Mouse (Mus musculus): ENCODE results near the gene Ptpn6. TPM values are rescaled to one million over a fixed set of nuclear protein-coding genes. Genes with fewer than 3 reads are reported as not detected.

Gene Ptpn6
- polyA plus RNA-seq, 1 experiment from 2014 or later: 31.3 TPM

DNA sequence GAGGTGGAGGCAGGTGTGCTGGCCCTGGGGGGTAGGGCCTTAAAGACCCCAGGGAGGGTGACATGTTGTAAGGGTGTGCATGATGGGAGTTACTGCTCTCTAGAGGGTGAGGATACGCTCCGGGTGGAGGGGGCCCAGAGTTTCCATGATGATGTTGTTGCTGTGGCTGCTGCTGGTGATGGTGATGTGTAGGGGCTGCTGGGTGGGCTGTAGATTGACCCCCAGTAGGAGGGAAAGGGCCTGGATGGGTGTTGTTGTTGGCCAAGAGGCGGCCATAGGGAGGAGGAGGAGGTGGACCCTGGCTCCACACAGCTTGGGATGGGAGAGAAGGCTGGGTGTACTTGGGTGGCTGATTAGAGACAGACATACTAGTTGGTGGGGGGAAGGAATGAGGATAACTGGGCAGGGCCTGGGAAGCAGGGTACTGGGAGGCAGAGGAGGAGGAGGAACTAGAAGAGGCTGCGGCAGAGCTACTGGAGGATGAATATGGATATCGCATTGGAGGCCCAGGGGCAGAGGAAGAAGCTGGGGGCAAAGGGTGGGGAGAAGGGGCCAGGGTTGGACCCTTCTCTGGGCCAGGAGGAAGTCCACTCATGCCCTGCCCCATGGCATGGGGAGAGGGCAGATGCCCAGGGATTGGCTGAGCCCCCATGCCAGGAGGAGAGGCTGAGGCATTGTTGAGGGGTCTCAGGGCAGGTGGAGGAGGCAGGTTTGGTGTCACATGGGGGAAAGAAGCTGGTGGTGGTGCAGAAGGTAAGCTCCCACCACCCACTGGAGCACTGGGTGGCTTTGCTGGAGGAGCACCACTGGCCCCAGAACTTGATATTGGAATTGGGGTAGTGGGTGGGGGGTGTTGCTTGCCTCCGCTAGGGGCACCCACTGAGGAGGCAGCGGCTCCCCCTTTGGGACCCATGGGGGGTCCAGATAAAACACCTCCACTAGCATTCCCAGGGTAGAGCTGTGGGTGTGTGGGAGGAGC, 8.4 kb upstream of the Ptpn6 start:
- Histone ChIP-seq H3K9me3 (replicated peaks; ENCODE audit: control insufficient read depth, low read length) (no peaks in the 10 kb centered on the region), H3K4me1 (ENCODE audit: control insufficient read depth, insufficient read depth, low read length) (peaks cover 10% of the 10 kb centered on the region), H3K4me3 (ENCODE audit: low read length) (no peak overlapping the region; the same call in 1 of the 2 replicates), H3K36me3 (ENCODE audit: control insufficient read depth, insufficient read depth) (peaks cover 21% of the 10 kb centered on the region), H3K27ac (ENCODE audit: low read length) (no peak overlapping the region), H3K4me2 (ENCODE audit: low read depth, low read length) (peak overlapping the region; percentile 94), H3K27me3 (ENCODE audit: control insufficient read depth, insufficient read depth, low read length) (no peaks in the 10 kb centered on the region), H3K9ac (ENCODE audit: low read length) (no peak overlapping the region)
- no peak for ATAC-seq (replicated peaks; ENCODE audit: extremely low read depth, insufficient read depth, low FRiP score)
- WGBS: 82% methylated on average over 7 of the region's 7 CpGs

DNA sequence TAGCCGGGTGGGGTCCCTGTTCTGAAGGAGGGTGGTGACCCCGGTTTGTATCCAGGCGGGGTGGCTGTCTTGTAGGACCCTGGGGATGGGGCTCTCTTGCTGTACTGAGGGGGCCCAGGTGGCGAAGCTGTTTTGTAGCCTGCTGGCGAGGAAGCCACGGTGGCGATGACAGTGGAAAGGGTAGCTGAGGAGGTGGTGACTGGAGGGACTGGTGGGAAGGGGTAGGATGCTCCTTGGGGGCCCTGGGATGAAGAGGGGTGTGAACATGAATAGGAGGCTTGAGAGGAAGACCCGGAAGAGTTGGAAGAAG, 7.7 kb upstream of the Ptpn6 start:
- H3K9ac ChIP-seq (ENCODE audit: low read length): peak overlapping the region; percentile 91
- ATAC-seq (replicated peaks; ENCODE audit: extremely low read depth, insufficient read depth, low FRiP score): no peak
- peaks cover 15% of the 10 kb centered on the region for H3K4me1 ChIP-seq (ENCODE audit: control insufficient read depth, insufficient read depth, low read length)
- H3K9me3 ChIP-seq (replicated peaks; ENCODE audit: control insufficient read depth, low read length): no peaks in the 10 kb centered on the region
- 23% methylated on average over 8 of the region's 8 CpGs for WGBS
- peak overlapping the region; percentile 94 for H3K4me2 ChIP-seq (ENCODE audit: low read depth, low read length)
- H3K4me3 ChIP-seq (ENCODE audit: low read length): peak overlapping the region; percentile 66
- no peaks in the 10 kb centered on the region for H3K27me3 ChIP-seq (ENCODE audit: control insufficient read depth, insufficient read depth, low read length)
- peaks cover 21% of the 10 kb centered on the region for H3K36me3 ChIP-seq (ENCODE audit: control insufficient read depth, insufficient read depth)
- no peak overlapping the region; the same call in 1 of the 2 replicates for H3K27ac ChIP-seq (ENCODE audit: low read length)

- Histone ChIP-seq H3K36me3 (ENCODE audit: control insufficient read depth, insufficient read depth) (peaks cover 21% of the 10 kb centered on the region), H3K27me3 (ENCODE audit: control insufficient read depth, insufficient read depth, low read length) (no peaks in the 10 kb centered on the region), H3K4me3 (ENCODE audit: low read length) (peak overlapping the region; percentile 66), H3K27ac (ENCODE audit: low read length) (peak overlapping the region; percentile 72), H3K4me1 (ENCODE audit: control insufficient read depth, insufficient read depth, low read length) (peaks cover 15% of the 10 kb centered on the region), H3K4me2 (ENCODE audit: low read depth, low read length) (peak overlapping the region; percentile 94), H3K9ac (ENCODE audit: low read length) (peak overlapping the region; percentile 91), H3K9me3 (replicated peaks; ENCODE audit: control insufficient read depth, low read length) (no peaks in the 10 kb centered on the region)
- peak; percentile 78 for ATAC-seq (replicated peaks; ENCODE audit: extremely low read depth, insufficient read depth, low FRiP score)
- 1% methylated on average over 85 of the region's 85 CpGs for WGBS
These were observed 7.2 kb upstream of the Ptpn6 start for GRCm38 (mm10) chr6:124745490-124746295.

- no peak for ATAC-seq (replicated peaks; ENCODE audit: extremely low read depth, insufficient read depth, low FRiP score)
- Histone ChIP-seq H3K36me3 (ENCODE audit: control insufficient read depth, insufficient read depth) (peaks cover 21% of the 10 kb centered on the region), H3K4me2 (ENCODE audit: low read depth, low read length) (peak overlapping the region; percentile 94), H3K27ac (ENCODE audit: low read length) (peak overlapping the region; percentile 54; the same call in 1 of the 2 replicates), H3K9me3 (replicated peaks; ENCODE audit: control insufficient read depth, low read length) (no peaks in the 10 kb centered on the region), H3K4me1 (ENCODE audit: control insufficient read depth, insufficient read depth, low read length) (peaks cover 17% of the 10 kb centered on the region), H3K4me3 (ENCODE audit: low read length) (peak overlapping the region; percentile 66), H3K9ac (ENCODE audit: low read length) (peak overlapping the region; percentile 68), H3K27me3 (ENCODE audit: control insufficient read depth, insufficient read depth, low read length) (no peaks in the 10 kb centered on the region)
- WGBS: 64% methylated on average over 26 of the region's 26 CpGs
These were observed 6.3 kb upstream of the Ptpn6 start for GRCm38 (mm10) chr6:124744755-124745321.

DNA sequence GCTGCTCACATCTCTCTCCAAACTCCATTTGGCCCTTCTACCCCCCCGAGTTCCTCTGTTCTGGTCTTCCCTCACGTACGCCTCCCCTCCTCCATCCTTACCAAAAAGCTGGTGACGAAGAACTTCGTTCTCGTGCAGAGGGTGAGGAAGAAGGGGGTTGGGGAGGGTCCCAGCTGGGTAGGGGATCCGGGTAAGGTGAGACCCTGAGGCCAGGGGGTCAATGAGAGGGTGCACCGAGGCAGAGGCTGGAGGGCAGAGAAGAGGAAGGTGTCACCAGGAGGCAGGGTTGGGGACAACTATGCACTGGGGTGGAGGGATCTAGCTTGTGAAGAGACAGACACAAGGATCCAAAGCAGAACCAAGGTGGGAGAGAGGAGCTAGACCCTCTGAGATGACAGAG, 5.1 kb upstream of the Ptpn6 start:
- no peak overlapping the region for H3K4me2 ChIP-seq (ENCODE audit: low read depth, low read length)
- WGBS: 87% methylated on average over 8 of the region's 8 CpGs
- no peak for ATAC-seq (replicated peaks; ENCODE audit: extremely low read depth, insufficient read depth, low FRiP score)

DNA sequence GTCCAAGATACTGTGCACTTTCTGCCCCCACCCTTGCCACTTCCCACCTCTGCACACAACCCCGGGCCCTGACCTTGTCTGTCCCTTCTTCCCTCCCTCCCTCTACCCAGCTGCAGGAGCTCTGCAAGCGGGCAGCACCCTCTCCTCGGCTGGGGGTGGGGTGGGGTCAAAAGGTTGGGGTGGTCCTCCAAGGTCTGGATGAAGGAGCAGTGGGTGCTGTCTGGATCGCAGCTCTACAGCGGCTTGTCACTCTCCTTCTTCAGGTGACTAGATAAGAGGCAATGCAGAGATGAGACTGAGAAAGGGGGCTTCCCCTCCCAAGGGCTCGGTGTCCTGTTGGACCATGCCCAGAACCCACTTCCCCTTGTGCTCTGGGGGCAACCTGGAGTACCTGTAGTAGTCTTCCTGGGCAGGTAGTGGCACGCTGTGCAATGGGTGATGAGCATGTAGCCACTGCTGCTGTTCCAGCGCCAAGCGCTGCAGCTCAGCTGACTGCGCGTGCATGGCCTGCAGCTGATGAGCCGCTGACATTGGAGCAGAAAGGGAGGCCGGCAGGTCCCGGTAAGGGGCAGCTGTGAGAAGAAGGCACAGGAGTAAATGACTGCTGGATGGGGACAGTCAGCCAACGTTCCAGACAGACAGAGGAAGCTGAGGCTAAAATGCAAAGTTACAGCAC, 4.5 kb upstream of the Ptpn6 start:
- WGBS: 85% methylated on average over 15 of the region's 15 CpGs
- Histone ChIP-seq H3K4me3 (ENCODE audit: low read length) (no peak overlapping the region), H3K27ac (ENCODE audit: low read length) (no peak overlapping the region), H3K9ac (ENCODE audit: low read length) (no peak overlapping the region), H3K27me3 (ENCODE audit: control insufficient read depth, insufficient read depth, low read length) (no peaks in the 10 kb centered on the region), H3K4me2 (ENCODE audit: low read depth, low read length) (no peak overlapping the region), H3K36me3 (ENCODE audit: control insufficient read depth, insufficient read depth) (peaks cover 19% of the 10 kb centered on the region), H3K4me1 (ENCODE audit: control insufficient read depth, insufficient read depth, low read length) (peaks cover 31% of the 10 kb centered on the region), H3K9me3 (replicated peaks; ENCODE audit: control insufficient read depth, low read length) (no peaks in the 10 kb centered on the region)
- no peak for ATAC-seq (replicated peaks; ENCODE audit: extremely low read depth, insufficient read depth, low FRiP score)

More for the DNA sequence above, 5.1 kb upstream of the Ptpn6 start:
- H3K9ac ChIP-seq (ENCODE audit: low read length): no peak overlapping the region
- no peaks in the 10 kb centered on the region for H3K9me3 ChIP-seq (replicated peaks; ENCODE audit: control insufficient read depth, low read length)
- no peak overlapping the region for H3K4me3 ChIP-seq (ENCODE audit: low read length)
- H3K27ac ChIP-seq (ENCODE audit: low read length): no peak overlapping the region
- no peaks in the 10 kb centered on the region for H3K27me3 ChIP-seq (ENCODE audit: control insufficient read depth, insufficient read depth, low read length)
- H3K36me3 ChIP-seq (ENCODE audit: control insufficient read depth, insufficient read depth): peaks cover 23% of the 10 kb centered on the region
- H3K4me1 ChIP-seq (ENCODE audit: control insufficient read depth, insufficient read depth, low read length): peaks cover 25% of the 10 kb centered on the region

- WGBS: 72% methylated on average over 3 of the region's 3 CpGs
- Histone ChIP-seq H3K9ac (ENCODE audit: low read length) (peak overlapping the region; percentile 92), H3K4me2 (ENCODE audit: low read depth, low read length) (peak overlapping the region; percentile 78), H3K4me3 (ENCODE audit: low read length) (peak overlapping the region; percentile 75), H3K27ac (ENCODE audit: low read length) (peak overlapping the region; percentile 99), H3K9me3 (replicated peaks; ENCODE audit: control insufficient read depth, low read length) (no peaks in the 10 kb centered on the region), H3K36me3 (ENCODE audit: control insufficient read depth, insufficient read depth) (peaks cover 10% of the 10 kb centered on the region), H3K4me1 (ENCODE audit: control insufficient read depth, insufficient read depth, low read length) (peaks cover 31% of the 10 kb centered on the region), H3K27me3 (ENCODE audit: control insufficient read depth, insufficient read depth, low read length) (no peaks in the 10 kb centered on the region)
- ATAC-seq (replicated peaks; ENCODE audit: extremely low read depth, insufficient read depth, low FRiP score): no peak
These were observed 3.3 kb upstream of the Ptpn6 start for GRCm38 (mm10) chr6:124741842-124742241.

- Histone ChIP-seq H3K36me3 (ENCODE audit: control insufficient read depth, insufficient read depth) (peaks cover 10% of the 10 kb centered on the region), H3K9me3 (replicated peaks; ENCODE audit: control insufficient read depth, low read length) (no peaks in the 10 kb centered on the region), H3K4me3 (ENCODE audit: low read length) (peak within 1 kb of the TSS; percentile 75), H3K4me2 (ENCODE audit: low read depth, low read length) (peak within 1 kb of the TSS; percentile 78), H3K4me1 (ENCODE audit: control insufficient read depth, insufficient read depth, low read length) (peaks cover 26% of the 10 kb centered on the region), H3K9ac (ENCODE audit: low read length) (peak within 1 kb of the TSS; percentile 92), H3K27me3 (ENCODE audit: control insufficient read depth, insufficient read depth, low read length) (no peaks in the 10 kb centered on the region), H3K27ac (ENCODE audit: low read length) (peak within 1 kb of the TSS; percentile 99)
- WGBS: under 1% methylated on average over 41 of the region's 41 CpGs
- peak; percentile 64 for ATAC-seq (replicated peaks; ENCODE audit: extremely low read depth, insufficient read depth, low FRiP score)
These were observed 2.6 kb upstream of the Ptpn6 start, which contains the start of gene Grcc10 for GRCm38 (mm10) chr6:124740888-124741761. Gene Grcc10 (minus strand): TSS chr6:124741374.

All from heart, embryonic 16.5 days (tissue).